Mouse (Mus musculus): ENCODE data around the gene Map4k5.

DNA sequence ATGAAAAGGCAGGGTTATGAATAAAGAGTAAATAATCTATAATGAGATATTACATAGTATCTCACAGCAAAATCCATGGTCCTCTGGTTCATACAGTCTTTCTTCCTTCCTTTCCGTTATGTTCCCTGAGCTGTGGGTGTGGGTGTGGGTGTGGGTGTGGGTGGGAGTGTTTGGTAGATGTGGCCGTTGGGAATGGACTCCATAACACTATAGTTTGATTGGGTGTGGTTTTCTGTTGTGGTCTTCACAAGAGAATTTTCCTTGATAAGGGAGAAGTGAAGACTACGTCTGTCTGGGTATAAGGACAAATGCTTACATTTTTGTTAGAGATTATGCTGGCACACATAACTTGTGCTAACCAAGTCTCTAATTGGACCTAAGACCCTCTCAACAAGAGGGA is 30.6 kb upstream of the Map4k5 start:
- TF ChIP-seq CTCF (IDR thresholded peaks at IDR 0.05; ENCODE audit: low read depth, low read length) = no peak
- TF ChIP-seq POLR2A (IDR thresholded peaks at IDR 0.05; ENCODE audit: insufficient read depth, low read length) = no peak
- TF ChIP-seq EP300 (IDR thresholded peaks at IDR 0.05; ENCODE audit: insufficient read depth, low read depth, low read length) = no peak

All from ES-Bruce4 (cell line).